Mouse (Mus musculus): ENCODE data around the gene Hdac1.

Hdac1 gene

DNA sequence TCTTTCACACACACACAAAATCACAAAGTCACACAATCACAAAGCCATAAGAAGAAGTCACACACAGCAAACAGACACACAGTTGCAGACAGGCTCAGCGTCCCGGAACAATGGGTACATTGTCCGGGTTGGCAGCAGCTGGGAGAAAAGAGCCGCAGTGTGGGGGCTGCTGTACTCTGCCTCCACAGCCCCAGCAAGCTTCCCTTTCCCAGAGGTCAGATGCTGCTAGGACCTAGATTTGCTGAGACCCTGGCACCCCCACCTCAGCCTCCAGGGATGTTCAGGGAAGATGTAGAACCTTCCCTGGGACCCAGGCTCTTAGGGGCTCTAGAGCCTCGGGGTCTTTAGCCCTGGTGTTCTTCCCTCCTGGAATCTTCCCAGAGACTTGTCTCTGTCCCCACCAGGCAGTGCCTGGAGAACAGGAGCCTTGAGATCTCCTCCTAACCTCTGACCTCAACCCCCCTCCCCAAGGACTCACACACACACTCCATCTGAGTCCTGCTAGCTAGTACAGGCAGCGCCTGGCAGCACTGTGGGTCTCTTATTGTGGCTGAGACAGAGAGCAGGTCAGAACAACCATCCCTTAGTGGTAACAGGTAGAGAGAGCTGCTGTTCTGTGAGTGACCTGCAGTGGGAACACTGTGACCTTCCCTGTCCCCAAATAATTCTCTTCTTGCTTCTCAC is 31.0 kb downstream of the Hdac1 start:
- 65% methylated on average over 6 of the region's 6 CpGs for WGBS

GRCm38 (mm10) chr4:129510723-129511412 is 31.6 kb downstream of the Hdac1 start:
- 70% methylated on average over 6 of the region's 6 CpGs for WGBS

DNA sequence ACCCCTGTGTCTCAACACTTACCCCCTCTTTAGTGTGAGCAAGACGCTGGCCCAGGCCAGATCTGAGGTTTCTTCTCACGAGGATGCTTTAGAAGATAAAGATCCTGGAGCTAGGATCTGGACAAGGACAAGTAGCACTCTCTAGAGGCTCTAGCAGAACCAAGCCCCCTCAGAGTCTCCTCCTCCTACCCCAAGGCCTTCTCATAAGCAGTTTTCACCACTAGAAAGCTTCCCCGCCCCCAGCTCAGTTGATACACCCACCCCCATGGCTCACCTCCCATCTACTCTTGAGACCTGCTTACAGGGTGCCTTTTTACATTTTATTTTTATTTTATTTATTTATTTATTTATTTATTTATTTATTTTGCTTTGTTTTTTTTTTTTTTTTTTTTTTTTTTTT is 32.9 kb downstream of the Hdac1 start:
- 94% methylated on average over 3 of the region's 3 CpGs for WGBS

- 59% methylated on average over 15 of the region's 15 CpGs for WGBS
Measured at GRCm38 (mm10) chr4:129508834-129509600, 33.5 kb downstream of the Hdac1 start.

DNA sequence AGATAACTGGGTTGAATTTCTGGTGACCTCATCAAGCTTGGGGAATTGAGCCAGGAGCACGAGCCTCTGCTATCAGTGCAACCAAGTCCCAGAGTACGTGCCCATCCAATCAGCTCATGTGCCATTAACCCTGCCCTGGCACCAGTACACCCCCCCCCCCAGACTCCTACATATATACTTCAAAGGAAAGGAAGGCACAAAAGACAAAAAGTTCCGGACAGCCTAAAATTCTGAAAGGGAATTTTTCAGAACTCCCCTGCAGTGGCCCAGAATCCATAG is 34.3 kb downstream of the Hdac1 start:
- 68% methylated on average over 3 of the region's 3 CpGs for WGBS

GRCm38 (mm10) chr4:129507434-129508236 is 34.9 kb downstream of the Hdac1 start:
- WGBS, result 78% methylated on average over 9 of the region's 10 CpGs

- 89% methylated on average over 3 of the region's 3 CpGs for WGBS
Measured at GRCm38 (mm10) chr4:129505511-129505910, 37.0 kb downstream of the Hdac1 start.

DNA sequence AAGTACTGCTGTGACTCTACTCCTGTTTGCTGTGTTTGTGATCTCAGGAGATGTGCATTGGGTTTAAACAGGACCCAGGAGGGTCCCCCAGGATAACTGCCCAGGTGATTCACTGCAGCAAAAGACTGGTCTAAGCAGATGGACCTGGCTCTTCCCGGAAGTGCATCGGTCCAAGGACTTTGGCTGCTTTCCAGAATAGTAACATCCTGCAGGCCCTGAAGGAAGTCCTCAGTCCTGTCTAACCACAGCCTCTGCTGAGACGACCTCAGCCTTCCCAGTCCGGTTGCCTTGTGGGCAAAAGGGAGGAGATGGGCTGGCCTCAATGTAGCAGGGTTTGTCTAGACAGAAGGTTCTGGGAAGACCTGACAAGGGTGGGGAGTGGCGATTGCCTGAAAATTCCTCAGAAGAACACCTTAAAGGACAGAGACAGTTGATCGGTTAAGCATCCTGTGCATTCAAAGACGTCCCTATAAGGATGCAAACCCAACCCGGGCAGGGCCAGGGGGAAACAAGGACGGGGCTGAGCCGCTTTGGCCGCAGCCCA is 39.5 kb downstream of the Hdac1 start:
- WGBS, result 72% methylated on average over 11 of the region's 11 CpGs

DNA sequence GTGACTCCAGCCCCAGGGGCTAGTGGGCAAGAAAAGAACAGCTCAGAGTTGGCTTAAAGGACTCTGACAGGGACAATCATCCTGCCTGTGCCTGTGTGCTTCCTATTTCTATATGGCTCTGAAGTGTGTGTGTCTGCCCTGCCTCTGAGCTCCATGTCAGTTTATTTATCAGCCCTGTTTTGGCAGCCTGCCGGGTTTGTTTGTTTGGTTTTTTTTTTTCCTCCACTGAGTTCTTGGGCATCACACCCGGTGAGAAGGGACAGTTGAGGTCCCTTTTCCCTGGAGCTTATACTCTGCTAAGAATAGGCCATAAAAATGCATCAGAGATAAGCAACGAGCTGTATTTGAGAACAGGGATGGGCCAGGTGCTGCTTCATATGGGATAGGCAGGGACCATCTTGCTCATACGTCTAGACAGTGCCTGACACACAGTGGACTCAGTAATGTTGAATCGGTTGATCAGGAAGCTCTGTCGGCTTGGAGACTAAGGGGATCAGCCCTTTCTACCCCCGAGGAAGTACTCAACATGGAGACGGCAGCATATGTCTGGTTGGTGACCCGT is 40.1 kb downstream of the Hdac1 start:
- 70% methylated on average over 9 of the region's 9 CpGs for WGBS

- 2% methylated on average over 48 of the region's 49 CpGs for WGBS
Measured at GRCm38 (mm10) chr4:129500607-129501566, 41.6 kb downstream of the Hdac1 start.

GRCm38 (mm10) chr4:129500017-129500416 is 42.5 kb downstream of the Hdac1 start:
- WGBS, result 81% methylated on average over 8 of the region's 8 CpGs

- WGBS, result 87% methylated on average over 3 of the region's 3 CpGs
Measured at GRCm38 (mm10) chr4:129498941-129499340, 43.6 kb downstream of the Hdac1 start.

GRCm38 (mm10) chr4:129496631-129497030 is 45.9 kb downstream of the Hdac1 start:
- 30% methylated on average over 6 of the region's 6 CpGs for WGBS

DNA sequence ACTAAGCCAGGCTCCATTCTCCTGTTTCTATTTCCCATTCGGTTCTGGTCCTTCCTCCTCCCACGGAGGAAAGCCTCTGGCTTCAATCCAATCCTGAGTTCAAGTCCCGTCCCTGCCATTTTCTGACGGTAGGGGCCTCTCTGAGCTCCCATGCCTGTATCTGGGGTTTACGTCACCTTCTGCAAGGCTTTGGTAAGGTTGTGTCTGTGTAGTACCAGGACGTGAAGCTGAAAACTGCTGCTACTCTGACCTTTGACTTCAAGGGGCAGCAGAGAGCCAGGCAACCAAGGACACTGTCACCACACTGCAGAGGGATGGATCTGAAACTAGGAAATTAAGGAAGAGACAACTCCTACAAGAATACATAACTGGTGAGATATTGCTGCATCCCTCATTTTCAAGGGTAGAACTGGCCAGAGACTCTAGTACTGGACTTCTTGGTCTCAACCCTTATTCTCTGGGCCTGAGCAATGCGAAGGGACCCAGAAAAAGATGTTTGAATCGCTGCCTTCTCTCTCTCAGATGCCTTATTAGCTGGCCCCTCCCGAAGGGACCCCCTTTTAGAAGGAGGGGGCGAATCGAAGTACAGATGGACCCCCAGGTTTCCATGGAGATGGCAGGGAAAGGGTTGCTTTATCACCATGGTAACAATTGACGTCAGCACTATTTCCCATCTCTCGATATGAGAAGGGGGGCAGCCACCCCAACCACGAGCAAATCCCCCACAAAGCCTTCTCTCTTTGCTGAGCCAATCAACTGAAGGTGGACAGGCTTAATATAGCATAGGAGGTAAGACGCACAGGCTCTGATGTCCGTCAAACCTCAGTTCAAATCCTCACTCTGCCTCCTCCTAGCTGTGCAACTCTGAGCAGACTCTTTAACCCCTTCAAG is 46.6 kb downstream of the Hdac1 start:
- WGBS, result 14% methylated on average over 16 of the region's 16 CpGs

GRCm38 (mm10) chr4:129494681-129495080 is 47.8 kb downstream of the Hdac1 start:
- whole genome bisulfite sequencing, result 60% methylated on average over 7 of the region's 7 CpGs

DNA sequence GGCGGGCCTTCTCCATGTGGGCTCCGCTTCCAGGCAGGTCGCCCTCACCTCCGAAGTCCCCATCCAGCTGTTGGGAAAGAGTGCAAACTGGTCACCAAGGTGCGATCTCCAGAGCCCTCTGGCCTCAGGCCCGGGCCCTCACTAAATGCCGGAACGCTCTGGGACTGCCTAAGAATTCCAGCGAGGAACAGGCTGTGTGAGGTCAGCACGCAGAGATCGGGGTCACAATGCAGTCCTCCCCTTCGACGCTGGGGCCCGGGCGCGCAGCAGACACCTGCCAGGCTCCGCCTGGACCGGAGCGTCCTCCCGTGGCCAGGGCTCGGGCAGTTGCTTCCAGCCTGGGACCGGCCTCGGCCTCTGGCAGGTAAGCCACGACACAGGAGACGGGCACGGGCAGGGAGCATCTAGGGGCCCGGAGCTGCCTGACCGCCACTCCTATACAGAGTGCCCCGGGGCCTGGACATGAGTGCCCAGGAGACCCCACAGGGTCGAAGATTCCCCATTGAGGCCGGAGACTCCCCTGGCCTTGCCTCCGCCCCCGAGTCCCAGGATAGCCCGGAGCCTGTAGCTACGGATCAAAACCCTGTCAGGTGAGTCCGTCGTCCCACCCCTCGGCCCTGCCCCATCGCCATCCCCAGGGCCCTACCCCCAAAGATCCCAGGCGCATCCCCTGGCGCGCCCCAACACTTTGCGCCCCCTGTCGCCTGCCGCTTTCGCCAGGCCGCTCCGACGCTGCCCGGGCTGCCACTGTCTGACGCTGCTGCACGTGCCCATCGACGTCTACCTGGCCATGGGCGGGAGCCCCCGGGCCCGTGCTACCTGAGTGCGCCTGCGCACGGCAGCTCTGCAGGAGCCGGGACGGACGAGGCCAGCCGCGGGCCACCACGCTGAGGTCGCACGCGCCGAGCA is 51.3 kb downstream of the Hdac1 start, which contains the start of the genes Tssk3 and Fam229a:
Tssk3 (minus strand) TSS at position 51 of the 909 bp plus-strand sequence.
Fam229a (plus strand) TSS at position 219 of the 909 bp plus-strand sequence.
- WGBS, result 17% methylated on average over 70 of the region's 70 CpGs

- 59% methylated on average over 1 of the region's 1 CpGs for WGBS
Measured at GRCm38 (mm10) chr4:129481090-129481489, 61.4 kb downstream of the Hdac1 start.

- WGBS, result 96% methylated on average over 3 of the region's 3 CpGs
Measured at GRCm38 (mm10) chr4:129479863-129480262, 62.6 kb downstream of the Hdac1 start.
